Mouse (Mus musculus) spleen, adult 2 months (tissue): ENCODE results near the gene March7.

Experiments
- CTCF ChIP-seq: fragments of 200-500 bp; IDR thresholded peaks from 2 replicates; pipeline ENCODE4 v1.5.1; 2011; ENCODE audit warnings: mild to moderate bottlenecking, inconsistent platforms; ENCODE audit not compliant: insufficient read depth, insufficient read length, insufficient replicate concordance; ENCODE audit errors: extremely low read depth
- POLR2A ChIP-seq: fragments of 200-500 bp; IDR thresholded peaks from 2 replicates; pipeline ENCODE4 v1.6.1; 2011; ENCODE audit warnings: low read depth, low read length, inconsistent platforms

DNA sequence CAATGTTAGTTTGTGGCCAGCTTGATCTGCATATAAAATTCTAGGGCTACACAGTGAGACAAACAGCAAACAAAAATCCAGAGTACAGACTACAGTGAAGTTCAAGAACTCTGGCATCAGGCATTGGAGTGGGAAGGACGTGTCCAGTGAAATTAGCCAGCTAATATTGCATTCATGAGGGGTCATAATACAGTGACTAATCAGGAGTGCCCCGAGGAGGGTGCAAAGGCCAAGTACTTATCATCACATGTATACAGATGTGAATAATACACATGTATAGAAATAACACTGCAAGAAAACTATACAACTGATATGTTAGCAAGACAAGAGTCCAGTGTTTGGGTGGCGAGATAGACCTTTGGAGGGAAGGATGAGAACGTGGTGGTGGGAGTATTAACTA lies 43.1 kb downstream of the March7 start:
- TF ChIP-seq CTCF, result no peak
- TF ChIP-seq POLR2A, result no peak
